Mouse (Mus musculus): ENCODE measurements around the gene Ubash3a. TPM values are rescaled to one million over a fixed set of nuclear protein-coding genes. Genes with fewer than 3 reads are reported as not detected.
A peak's percentile ranks its signal among the peaks of the same experiment; 100 is the strongest.

Gene Ubash3a
- polyA plus RNA-seq, 1 experiment from 2014 or later = 0.38 TPM

- ATAC-seq = no peak
- H3K27me3 ChIP-seq (replicated peaks; ENCODE audit: control insufficient read depth, insufficient read depth, low read length) = no peaks in the 10 kb centered on the region
- no peaks in the 10 kb centered on the region for H3K36me3 ChIP-seq (ENCODE audit: control insufficient read depth, insufficient read depth, low read length)
- no peak overlapping the region for H3K27ac ChIP-seq (ENCODE audit: low read length)
- H3K4me2 ChIP-seq (ENCODE audit: low read depth, low read length) = no peak overlapping the region
- no peak overlapping the region for H3K9ac ChIP-seq (ENCODE audit: low read depth, low read length)
- H3K9me3 ChIP-seq (ENCODE audit: control insufficient read depth, low read length) = no peaks in the 10 kb centered on the region
- no peak overlapping the region for H3K4me3 ChIP-seq (ENCODE audit: low read length)
- 70% methylated on average over 6 of the region's 6 CpGs for WGBS
- 0 out of 2 replicates have a peak, but pooled peaks cover 4% of the 10 kb centered on the region for H3K4me1 ChIP-seq (ENCODE audit: control insufficient read depth, insufficient read depth, low read length)
These were observed 83.2 kb downstream of the Ubash3a start for GRCm38 (mm10) chr17:31290859-31291258.

- H3K9me3 ChIP-seq (ENCODE audit: control insufficient read depth, low read length) = no peaks in the 10 kb centered on the region
- no peaks in the 10 kb centered on the region for H3K27me3 ChIP-seq (replicated peaks; ENCODE audit: control insufficient read depth, insufficient read depth, low read length)
- H3K9ac ChIP-seq (ENCODE audit: low read depth, low read length) = no peak overlapping the region
- no peak overlapping the region for H3K4me2 ChIP-seq (ENCODE audit: low read depth, low read length)
- 83% methylated on average over 15 of the region's 15 CpGs for WGBS
- H3K36me3 ChIP-seq (ENCODE audit: control insufficient read depth, insufficient read depth, low read length) = no peaks in the 10 kb centered on the region
- H3K4me3 ChIP-seq (ENCODE audit: low read length) = no peak overlapping the region
- no peak overlapping the region for H3K27ac ChIP-seq (ENCODE audit: low read length)
- H3K4me1 ChIP-seq (ENCODE audit: control insufficient read depth, insufficient read depth, low read length) = peaks cover 18% of the 10 kb centered on the region
- ATAC-seq = no peak
These were observed 86.9 kb downstream of the Ubash3a start for GRCm38 (mm10) chr17:31294363-31295214.

- Histone ChIP-seq H3K27me3 (replicated peaks; ENCODE audit: control insufficient read depth, insufficient read depth, low read length) (no peaks in the 10 kb centered on the region), H3K4me2 (ENCODE audit: low read depth, low read length) (peak overlapping the region; percentile 84), H3K9ac (ENCODE audit: low read depth, low read length) (peak overlapping the region; percentile 80), H3K9me3 (ENCODE audit: control insufficient read depth, low read length) (no peaks in the 10 kb centered on the region), H3K4me3 (ENCODE audit: low read length) (peak overlapping the region; percentile 59), H3K27ac (ENCODE audit: low read length) (peak overlapping the region; percentile 77; the same call in 1 of the 2 replicates), H3K4me1 (ENCODE audit: control insufficient read depth, insufficient read depth, low read length) (peaks cover 18% of the 10 kb centered on the region), H3K36me3 (ENCODE audit: control insufficient read depth, insufficient read depth, low read length) (no peaks in the 10 kb centered on the region)
- WGBS = 32% methylated on average over 25 of the region's 25 CpGs
- ATAC-seq = peak; percentile 19; the same call in 1 of the 2 replicates
These were observed 87.7 kb downstream of the Ubash3a start for GRCm38 (mm10) chr17:31295215-31295891.

- Histone ChIP-seq H3K27me3 (replicated peaks; ENCODE audit: control insufficient read depth, insufficient read depth, low read length) (no peaks in the 10 kb centered on the region), H3K4me1 (ENCODE audit: control insufficient read depth, insufficient read depth, low read length) (peaks cover 18% of the 10 kb centered on the region), H3K4me2 (ENCODE audit: low read depth, low read length) (peak overlapping the region; percentile 84), H3K4me3 (ENCODE audit: low read length) (peak overlapping the region; percentile 59), H3K36me3 (ENCODE audit: control insufficient read depth, insufficient read depth, low read length) (no peaks in the 10 kb centered on the region), H3K27ac (ENCODE audit: low read length) (peak overlapping the region; percentile 77), H3K9ac (ENCODE audit: low read depth, low read length) (peak overlapping the region; percentile 80), H3K9me3 (ENCODE audit: control insufficient read depth, low read length) (no peaks in the 10 kb centered on the region)
- WGBS = 1% methylated on average over 67 of the region's 68 CpGs
- ATAC-seq = peak; percentile 89
These were observed 88.5 kb downstream of the Ubash3a start for GRCm38 (mm10) chr17:31295892-31296781.

Other genes starting within 250 kb of the Ubash3a start
- 5.4 and 5.6 TPM in 2 replicates for gene Abcg1, start 150.2 kb upstream of the Ubash3a start, polyA plus RNA-seq (2015; fragmentation: Nextera tagmentation; extraction: Ambion mirVana)
- 1,304 and 1,371 TPM in 2 replicates for gene Tff3, start 78.2 kb upstream of the Ubash3a start, polyA plus RNA-seq (2015; fragmentation: Nextera tagmentation; extraction: Ambion mirVana)
- 5.2 and 7.2 TPM in 2 replicates for gene Tff2, start 63.6 kb upstream of the Ubash3a start, polyA plus RNA-seq (2015; fragmentation: Nextera tagmentation; extraction: Ambion mirVana)
- gene Tff1, start 42.6 kb upstream of the Ubash3a start, polyA plus RNA-seq (2015; fragmentation: Nextera tagmentation; extraction: Ambion mirVana) = 1.5 and 2.7 TPM in 2 replicates
- 0.05 and 0.06 TPM in 2 replicates for gene Tmprss3, start 8.9 kb upstream of the Ubash3a start, polyA plus RNA-seq (2015; fragmentation: Nextera tagmentation; extraction: Ambion mirVana)
- 0.88 and 0.94 TPM in 2 replicates for gene Rsph1, start 69.5 kb downstream of the Ubash3a start, polyA plus RNA-seq (2015; fragmentation: Nextera tagmentation; extraction: Ambion mirVana)
- 21.1 and 21.5 TPM in 2 replicates for gene Slc37a1, start 78.9 kb downstream of the Ubash3a start, polyA plus RNA-seq (2015; fragmentation: Nextera tagmentation; extraction: Ambion mirVana)
- gene Pde9a, start 178.3 kb downstream of the Ubash3a start, polyA plus RNA-seq (2015; fragmentation: Nextera tagmentation; extraction: Ambion mirVana) = 62.5 and 65.2 TPM in 2 replicates